ENCODE assay signal across 8 mouse cellular contexts in the genomic region with DNA sequence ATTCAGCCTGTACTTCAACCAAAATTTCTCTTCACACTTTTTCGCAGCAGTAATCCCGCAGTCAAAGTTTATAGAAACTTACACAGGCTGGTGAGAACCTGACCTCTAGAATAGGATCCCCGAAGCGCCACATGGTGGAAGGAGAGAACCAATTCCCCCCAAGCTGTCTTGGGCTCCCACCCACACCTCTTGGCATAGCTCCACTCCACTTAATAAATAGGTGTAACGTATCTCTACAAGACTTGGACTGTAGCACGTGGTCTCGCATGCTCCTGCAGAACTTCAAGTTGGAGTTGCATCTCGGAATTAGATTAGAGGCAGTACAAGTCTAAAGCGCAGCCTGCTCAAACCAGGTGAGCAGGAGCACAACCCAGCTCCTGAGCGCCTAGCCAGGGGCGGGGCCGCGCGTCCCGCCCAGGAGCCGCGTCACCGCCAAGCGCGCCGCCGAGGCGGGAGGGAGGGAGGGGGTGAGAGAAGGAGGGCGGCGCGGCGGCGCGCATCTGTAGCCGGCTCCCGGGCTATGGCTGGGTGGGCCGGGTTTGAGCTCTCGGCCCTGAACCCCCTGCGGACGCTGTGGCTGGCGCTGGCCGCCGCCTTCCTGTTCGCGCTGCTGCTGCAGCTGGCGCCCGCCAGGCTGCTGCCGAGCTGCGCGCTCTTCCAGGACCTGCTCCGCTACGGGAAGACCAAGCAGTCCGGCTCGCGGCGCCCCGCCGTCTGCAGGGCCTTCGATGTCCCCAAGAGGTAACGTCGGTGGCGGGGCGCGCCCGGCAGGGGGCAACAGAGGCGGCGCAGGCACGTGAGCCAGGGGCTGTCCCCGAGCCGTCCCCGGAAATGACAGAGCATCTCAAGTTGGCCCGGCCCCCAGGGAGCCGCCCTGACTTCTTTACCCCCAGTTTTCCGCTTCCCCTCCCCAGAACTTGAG. TPM values are rescaled to one million over a fixed set of nuclear protein-coding genes. Genes with fewer than 3 reads are reported as not detected.
DNase-seq lines count a peak whose midpoint lies in the region; ATAC-seq and TF ChIP-seq lines count a peak whose summit lies in the region.

A gene (plus strand): TSS at position 464 of the 922 bp plus-strand sequence.

- H3K79me2 ChIP-seq in C2C12 (ENCODE audit: control insufficient read depth, insufficient read depth): peaks cover 5% of the 10 kb centered on the region

- peak within 1 kb of the TSS; percentile 80 for H3K4me2 ChIP-seq in heart, embryonic 12.5 days
- H3K4me2 ChIP-seq in kidney, postnatal 0 days (ENCODE audit: low read length): peak within 1 kb of the TSS; percentile 58
- peak within 1 kb of the TSS; percentile 79 for H3K4me2 ChIP-seq in liver, embryonic 11.5 days
- peak within 1 kb of the TSS; percentile 73 for H3K4me2 ChIP-seq in stomach, embryonic 14.5 days (replicated peaks; ENCODE audit: low read depth, low read length)

- H3K27ac ChIP-seq in heart, embryonic 12.5 days (ENCODE audit: poor library complexity, severe bottlenecking): peak within 1 kb of the TSS; percentile 98
- peak within 1 kb of the TSS; percentile 100 for H3K27ac ChIP-seq in kidney, postnatal 0 days
- H3K27ac ChIP-seq in liver, embryonic 11.5 days (ENCODE audit: low read depth, low read length): peak within 1 kb of the TSS; percentile 97
- H3K27ac ChIP-seq in stomach, embryonic 14.5 days (ENCODE audit: low read length): peak within 1 kb of the TSS; percentile 98

- H3K4me1 ChIP-seq in erythroblast, embryonic 14.5 days (ENCODE audit: control insufficient read depth): peaks cover 56% of the 10 kb centered on the region
- H3K4me1 ChIP-seq in heart, embryonic 12.5 days (replicated peaks): peaks cover 23% of the 10 kb centered on the region
- H3K4me1 ChIP-seq in kidney, postnatal 0 days (replicated peaks; ENCODE audit: insufficient read depth, low read length): peaks cover 12% of the 10 kb centered on the region; the same call in 1 of the 2 replicates
- peaks cover 10% of the 10 kb centered on the region; the same call in 1 of the 2 replicates for H3K4me1 ChIP-seq in liver, embryonic 11.5 days (replicated peaks; ENCODE audit: control insufficient read depth, insufficient read depth, low read length)
- H3K4me1 ChIP-seq in stomach, embryonic 14.5 days (ENCODE audit: control insufficient read depth, insufficient read depth, low read length): peaks cover 12% of the 10 kb centered on the region; the same call in 1 of the 2 replicates

- no peaks in the 10 kb centered on the region for H3K27me3 ChIP-seq in C2C12 (ENCODE audit: control insufficient read depth, insufficient read depth, insufficient read length)
- no peaks in the 10 kb centered on the region for H3K27me3 ChIP-seq in erythroblast, embryonic 14.5 days (ENCODE audit: control insufficient read depth)
- H3K27me3 ChIP-seq in heart, embryonic 12.5 days (replicated peaks): no peaks in the 10 kb centered on the region
- no peaks in the 10 kb centered on the region for H3K27me3 ChIP-seq in kidney, postnatal 0 days (ENCODE audit: insufficient read depth, low read length)
- no peaks in the 10 kb centered on the region for H3K27me3 ChIP-seq in liver, embryonic 11.5 days (replicated peaks; ENCODE audit: control insufficient read depth, insufficient read depth, low read length)
- no peaks in the 10 kb centered on the region for H3K27me3 ChIP-seq in stomach, embryonic 14.5 days (ENCODE audit: control insufficient read depth, insufficient read depth, low read length)

- no peaks in the 10 kb centered on the region for H3K36me3 ChIP-seq in C2C12 (ENCODE audit: control insufficient read depth, insufficient read depth)
- peaks cover 7% of the 10 kb centered on the region for H3K36me3 ChIP-seq in erythroblast, embryonic 14.5 days (ENCODE audit: control insufficient read depth)
- H3K36me3 ChIP-seq in heart, embryonic 12.5 days: no peaks in the 10 kb centered on the region
- no peaks in the 10 kb centered on the region for H3K36me3 ChIP-seq in kidney, postnatal 0 days (ENCODE audit: insufficient read depth, low read length)
- H3K36me3 ChIP-seq in liver, embryonic 11.5 days (ENCODE audit: control insufficient read depth, insufficient read depth, low read length): no peaks in the 10 kb centered on the region
- H3K36me3 ChIP-seq in stomach, embryonic 14.5 days (ENCODE audit: control insufficient read depth, insufficient read depth, low read length): no peaks in the 10 kb centered on the region

- DNase-seq in brain, embryonic 14.5 days (ENCODE audit: low read depth): peak; percentile 97
- peak; percentile 97 for DNase-seq in kidney, postnatal 0 days (ENCODE audit: low spot score)
- DNase-seq in liver, embryonic 11.5 days (ENCODE audit: low spot score): peak; percentile 99
- peak; percentile 98 for DNase-seq in naive thymus-derived CD4-positive, alpha-beta T cell, adult 2 months (ENCODE audit: low read depth)

- WGBS in heart, embryonic 12.5 days: 1% methylated on average over 68 of the region's 69 CpGs
- WGBS in kidney, postnatal 0 days: 1% methylated on average over 65 of the region's 69 CpGs
- whole genome bisulfite sequencing in liver, embryonic 11.5 days: 1% methylated on average over 63 of the region's 69 CpGs
- WGBS in stomach, embryonic 14.5 days: 1% methylated on average over 67 of the region's 69 CpGs

- peak; percentile 97 for ATAC-seq in heart, embryonic 12.5 days (ENCODE audit: insufficient number of reproducible peaks, low FRiP score)
- peak; percentile 97 for ATAC-seq in kidney, postnatal 0 days (replicated peaks; ENCODE audit: low FRiP score, low read depth)
- ATAC-seq in liver, embryonic 11.5 days (replicated peaks; ENCODE audit: low FRiP score): peak; percentile 98
- ATAC-seq in stomach, embryonic 14.5 days (ENCODE audit: insufficient number of reproducible peaks, insufficient read depth, low FRiP score, low read depth): peak; percentile 97

- H3K79me3 ChIP-seq in C2C12 (ENCODE audit: low read depth): no peaks in the 10 kb centered on the region

- H3ac ChIP-seq in C2C12 (ENCODE audit: control insufficient read depth, insufficient read length, low read depth): peak within 1 kb of the TSS; percentile 71

- H3K4me3 ChIP-seq in C2C12 (ENCODE audit: insufficient read depth, poor library complexity, severe bottlenecking): peak within 1 kb of the TSS; percentile 43
- peak within 1 kb of the TSS; percentile 89 for H3K4me3 ChIP-seq in erythroblast, embryonic 14.5 days (replicated peaks)
- H3K4me3 ChIP-seq in heart, embryonic 12.5 days: peak within 1 kb of the TSS; percentile 82
- H3K4me3 ChIP-seq in kidney, postnatal 0 days (replicated peaks; ENCODE audit: low read depth, low read length): peak within 1 kb of the TSS; percentile 64
- H3K4me3 ChIP-seq in liver, embryonic 11.5 days (ENCODE audit: low read depth, low read length): peak within 1 kb of the TSS; percentile 75
- H3K4me3 ChIP-seq in stomach, embryonic 14.5 days (ENCODE audit: low read depth, low read length): peak within 1 kb of the TSS; percentile 72

- H3K9me3 ChIP-seq in erythroblast, embryonic 14.5 days (ENCODE audit: control insufficient read depth, low read length): peaks cover 3% of the 10 kb centered on the region; the same call in 1 of the 2 replicates
- H3K9me3 ChIP-seq in heart, embryonic 12.5 days (replicated peaks): no peaks in the 10 kb centered on the region
- H3K9me3 ChIP-seq in kidney, postnatal 0 days (replicated peaks; ENCODE audit: low read length): no peaks in the 10 kb centered on the region
- no peaks in the 10 kb centered on the region for H3K9me3 ChIP-seq in liver, embryonic 11.5 days (ENCODE audit: control insufficient read depth, low read length)
- no peaks in the 10 kb centered on the region for H3K9me3 ChIP-seq in stomach, embryonic 14.5 days (ENCODE audit: control insufficient read depth, low read depth, low read length)

- peak; percentile 79 for TF ChIP-seq CTCF in C2C12 (IDR thresholded peaks at IDR 0.05; ENCODE audit: control insufficient read depth, insufficient read depth, insufficient read length)
- peak; percentile 67 for TF ChIP-seq CTCF in brain, embryonic 14.5 days (IDR thresholded peaks at IDR 0.05; ENCODE audit: borderline replicate concordance, extremely low read depth, insufficient read depth, insufficient read length)
- peak; percentile 94 for TF ChIP-seq CTCF in kidney, postnatal 0 days (IDR thresholded peaks at IDR 0.05; ENCODE audit: low read depth)

- H3K9ac ChIP-seq in heart, embryonic 12.5 days: peak within 1 kb of the TSS; percentile 90
- H3K9ac ChIP-seq in kidney, postnatal 0 days (ENCODE audit: low read depth, low read length): peak within 1 kb of the TSS; percentile 93
- peak within 1 kb of the TSS; percentile 93 for H3K9ac ChIP-seq in liver, embryonic 11.5 days (ENCODE audit: low read depth, low read length)
- peak within 1 kb of the TSS; percentile 84 for H3K9ac ChIP-seq in stomach, embryonic 14.5 days (replicated peaks; ENCODE audit: low read depth, low read length)

- peak; percentile 68 for TF ChIP-seq POLR2A in brain, embryonic 14.5 days (IDR thresholded peaks at IDR 0.05; ENCODE audit: borderline replicate concordance, extremely low read depth, insufficient read depth, insufficient read length, poor library complexity, severe bottlenecking)

TF ChIP-seq in C2C12, 6 proteins besides CTCF, POLR2A, EP300 and RAD21:
- TF ChIP-seq MYOD1 (IDR thresholded peaks at IDR 0.05; ENCODE audit: control insufficient read depth, insufficient read length, low read depth) (no peak), USF1 (IDR thresholded peaks at IDR 0.05; ENCODE audit: low read depth) (peak; percentile 62)

RNA-seq across cellular contexts. Expression of the gene that starts here (rescaled TPM):
- 20.3 TPM for polyA plus RNA-seq in C2C12 (2012; fragmentation: generic; extraction: Trizol)
- polyA plus RNA-seq in brain, embryonic 14.5 days (2012; rRNA removed): 13.6 and 14.2 TPM in 2 replicates
- 4.1 and 4.6 TPM in 2 replicates for polyA plus RNA-seq in erythroblast, embryonic 14.5 days (2012)
- polyA plus RNA-seq in heart, embryonic 12.5 days (2016; fragmentation: Nextera tagmentation; extraction: Ambion mirVana): 27.2 and 29.1 TPM in 2 replicates
- polyA plus RNA-seq in kidney, postnatal 0 days (2015; fragmentation: Nextera tagmentation; extraction: Ambion mirVana): 43.3 and 43.6 TPM in 2 replicates
- 20.1 and 21.0 TPM in 2 replicates for polyA plus RNA-seq in liver, embryonic 11.5 days (2014; fragmentation: Nextera tagmentation; extraction: Ambion mirVana)
- 33.6 and 34.1 TPM in 2 replicates for polyA plus RNA-seq in stomach, embryonic 14.5 days (2014; fragmentation: Nextera tagmentation; extraction: Ambion mirVana)

Comparison
In these comparisons a context has a peak if more than half of its experiments do, and no peak if none do; other contexts are left out.
1. Peak in every context shown above with its lines: DNase-seq, ATAC-seq, H3K4me3 ChIP-seq and H3K27ac ChIP-seq.